Mouse (Mus musculus): Measurements from ENCODE around the gene Tle2. TPM values are rescaled to one million over a fixed set of nuclear protein-coding genes. Genes with fewer than 3 reads are reported as not detected.

Tle2 gene
- polyA plus RNA-seq, 1 experiment from 2014 or later, result 3.0 TPM

- H3K9me3 ChIP-seq (ENCODE audit: control insufficient read depth), result no peaks in the 10 kb centered on the region
- H3K27ac ChIP-seq (ENCODE audit: low read depth, low read length), result peak within 1 kb of the TSS; percentile 96
- 1% methylated on average over 31 of the region's 53 CpGs for WGBS
- H3K36me3 ChIP-seq (ENCODE audit: control insufficient read depth, insufficient read depth), result peaks cover 10% of the 10 kb centered on the region
- H3K4me1 ChIP-seq (replicated peaks; ENCODE audit: control insufficient read depth, insufficient read depth, low read length), result peaks cover 4% of the 10 kb centered on the region; the same call in 1 of the 2 replicates
- peak within 1 kb of the TSS; percentile 90 for H3K4me2 ChIP-seq (replicated peaks; ENCODE audit: low read depth)
- peak; percentile 73 for ATAC-seq
- H3K27me3 ChIP-seq (replicated peaks; ENCODE audit: control insufficient read depth, insufficient read depth, low read length), result no peaks in the 10 kb centered on the region
- H3K9ac ChIP-seq (ENCODE audit: low read depth, low read length), result peak within 1 kb of the TSS; percentile 92
- TF ChIP-seq CTCF (IDR thresholded peaks at IDR 0.05; ENCODE audit: low read depth), result no peak
- H3K4me3 ChIP-seq (ENCODE audit: low read depth, low read length), result peak within 1 kb of the TSS; percentile 79
Measured at GRCm38 (mm10) chr10:81559163-81559626, 15.2 kb upstream of the Tle2 start, which contains the start of gene Aes. Gene Aes (plus strand): TSS chr10:81559488.

GRCm38 (mm10) chr10:81559627-81560539 lies 14.5 kb upstream of the Tle2 start:
- Histone ChIP-seq H3K9me3 (ENCODE audit: control insufficient read depth) (no peaks in the 10 kb centered on the region), H3K4me2 (replicated peaks; ENCODE audit: low read depth) (peak overlapping the region; percentile 90), H3K4me1 (replicated peaks; ENCODE audit: control insufficient read depth, insufficient read depth, low read length) (peaks cover 4% of the 10 kb centered on the region; the same call in 1 of the 2 replicates), H3K36me3 (ENCODE audit: control insufficient read depth, insufficient read depth) (peaks cover 17% of the 10 kb centered on the region), H3K27ac (ENCODE audit: low read depth, low read length) (peak overlapping the region; percentile 96), H3K27me3 (replicated peaks; ENCODE audit: control insufficient read depth, insufficient read depth, low read length) (no peaks in the 10 kb centered on the region), H3K9ac (ENCODE audit: low read depth, low read length) (peak overlapping the region; percentile 92), H3K4me3 (ENCODE audit: low read depth, low read length) (peak overlapping the region; percentile 79)
- WGBS, result 2% methylated on average over 33 of the region's 36 CpGs
- peak; percentile 42 for ATAC-seq
- peak; percentile 26; the same call in 1 of the 2 replicates for TF ChIP-seq CTCF (IDR thresholded peaks at IDR 0.05; ENCODE audit: low read depth)

GRCm38 (mm10) chr10:81560719-81561459 lies 13.5 kb upstream of the Tle2 start:
- Histone ChIP-seq H3K27ac (ENCODE audit: low read depth, low read length) (peak overlapping the region; percentile 96), H3K4me1 (replicated peaks; ENCODE audit: control insufficient read depth, insufficient read depth, low read length) (peaks cover 4% of the 10 kb centered on the region; the same call in 1 of the 2 replicates), H3K4me2 (replicated peaks; ENCODE audit: low read depth) (peak overlapping the region; percentile 90), H3K4me3 (ENCODE audit: low read depth, low read length) (peak overlapping the region; percentile 79), H3K36me3 (ENCODE audit: control insufficient read depth, insufficient read depth) (peaks cover 27% of the 10 kb centered on the region), H3K9me3 (ENCODE audit: control insufficient read depth) (no peaks in the 10 kb centered on the region), H3K9ac (ENCODE audit: low read depth, low read length) (peak overlapping the region; percentile 92), H3K27me3 (replicated peaks; ENCODE audit: control insufficient read depth, insufficient read depth, low read length) (no peaks in the 10 kb centered on the region)
- peak; percentile 11 for ATAC-seq
- WGBS, result 7% methylated on average over 16 of the region's 16 CpGs
- no peak for TF ChIP-seq CTCF (IDR thresholded peaks at IDR 0.05; ENCODE audit: low read depth)

- WGBS, result 49% methylated on average over 6 of the region's 6 CpGs
- H3K9me3 ChIP-seq (ENCODE audit: control insufficient read depth), result no peaks in the 10 kb centered on the region
- H3K4me1 ChIP-seq (replicated peaks; ENCODE audit: control insufficient read depth, insufficient read depth, low read length), result peaks cover 4% of the 10 kb centered on the region; the same call in 1 of the 2 replicates
- no peaks in the 10 kb centered on the region for H3K27me3 ChIP-seq (replicated peaks; ENCODE audit: control insufficient read depth, insufficient read depth, low read length)
- no peak overlapping the region for H3K27ac ChIP-seq (ENCODE audit: low read depth, low read length)
- no peak overlapping the region for H3K9ac ChIP-seq (ENCODE audit: low read depth, low read length)
- no peak for ATAC-seq
- peak overlapping the region; percentile 30 for H3K4me2 ChIP-seq (replicated peaks; ENCODE audit: low read depth)
- H3K4me3 ChIP-seq (ENCODE audit: low read depth, low read length), result no peak overlapping the region
- peaks cover 38% of the 10 kb centered on the region for H3K36me3 ChIP-seq (ENCODE audit: control insufficient read depth, insufficient read depth)
- TF ChIP-seq CTCF (IDR thresholded peaks at IDR 0.05; ENCODE audit: low read depth), result no peak
Measured at GRCm38 (mm10) chr10:81562411-81562810, 11.9 kb upstream of the Tle2 start.

- peaks cover 4% of the 10 kb centered on the region; the same call in 1 of the 2 replicates for H3K4me1 ChIP-seq (replicated peaks; ENCODE audit: control insufficient read depth, insufficient read depth, low read length)
- no peaks in the 10 kb centered on the region for H3K27me3 ChIP-seq (replicated peaks; ENCODE audit: control insufficient read depth, insufficient read depth, low read length)
- 35% methylated on average over 6 of the region's 6 CpGs for WGBS
- no peaks in the 10 kb centered on the region for H3K9me3 ChIP-seq (ENCODE audit: control insufficient read depth)
- H3K36me3 ChIP-seq (ENCODE audit: control insufficient read depth, insufficient read depth), result peaks cover 38% of the 10 kb centered on the region
- no peak for TF ChIP-seq CTCF (IDR thresholded peaks at IDR 0.05; ENCODE audit: low read depth)
- H3K4me3 ChIP-seq (ENCODE audit: low read depth, low read length), result no peak overlapping the region
- 0 out of 2 replicates have a peak overlapping the region, but pooled peaks have one; percentile 4 for H3K27ac ChIP-seq (ENCODE audit: low read depth, low read length)
- no peak for ATAC-seq
- H3K4me2 ChIP-seq (replicated peaks; ENCODE audit: low read depth), result peak overlapping the region; percentile 22
- no peak overlapping the region for H3K9ac ChIP-seq (ENCODE audit: low read depth, low read length)
Measured at GRCm38 (mm10) chr10:81563481-81563880, 10.9 kb upstream of the Tle2 start.

All from intestine, postnatal 0 days (tissue).